9 mouse cellular contexts compared by ENCODE assay signal in the genomic region with DNA sequence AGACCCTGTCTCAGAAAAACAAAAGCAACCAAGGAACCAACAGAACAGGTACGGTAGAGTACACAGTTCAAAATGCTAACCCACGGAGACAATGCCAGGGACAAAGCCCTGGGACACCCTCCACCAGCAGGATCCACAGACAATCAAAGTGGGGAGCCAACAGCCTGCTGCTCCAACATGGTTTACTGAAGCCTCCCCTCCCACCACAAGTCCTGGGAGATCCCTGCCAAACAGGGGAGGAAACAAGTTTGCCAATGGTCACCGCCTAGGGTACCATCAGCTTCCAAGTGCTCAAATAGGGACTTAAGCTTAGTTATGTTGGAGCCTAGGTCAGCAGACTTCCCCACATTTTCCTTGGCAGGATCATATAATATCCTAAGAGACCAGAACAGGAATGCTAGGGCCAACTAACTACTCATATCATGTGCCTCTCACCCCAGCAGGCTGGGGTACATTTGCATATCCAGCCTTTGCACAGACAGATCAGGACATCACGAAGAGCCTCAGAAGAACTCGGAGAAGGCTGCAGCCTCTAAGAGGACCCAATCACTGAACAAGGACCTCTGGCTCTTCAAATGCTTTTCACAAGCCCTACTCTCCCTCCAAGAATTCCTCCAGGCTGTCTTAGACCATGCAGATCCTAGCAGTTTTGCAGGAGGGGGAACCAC. TPM values are rescaled to one million over a fixed set of nuclear protein-coding genes. Genes with fewer than 3 reads are reported as not detected.
A peak's percentile ranks its signal among the peaks of the same experiment; 100 is the strongest.
DNase-seq lines count a peak whose midpoint lies in the region; ATAC-seq and TF ChIP-seq lines count a peak whose summit lies in the region.
"Had no signal": no experiment of that assay in that cellular context is flagged by ENCODE, and none has a peak within 500 bp of the region (broad histone marks: within the 10 kb centered on the region; RNA-seq: fewer than 3 reads in every experiment).

No protein-coding gene starts in this region.

- H3K36me3 ChIP-seq in heart, adult 2 months (ENCODE audit: control insufficient read depth, insufficient read depth, low read length), result peaks cover 4% of the 10 kb centered on the region; the same call in 1 of the 2 replicates
- no peaks in the 10 kb centered on the region for H3K36me3 ChIP-seq in forebrain, embryonic 16.5 days (ENCODE audit: control insufficient read depth, insufficient read depth)
- H3K36me3 ChIP-seq in liver, embryonic 15.5 days (replicated peaks), result peaks cover 14% of the 10 kb centered on the region; the same call in 1 of the 2 replicates

- TF ChIP-seq POLR2A in heart, adult 2 months (IDR thresholded peaks at IDR 0.05; ENCODE audit: insufficient read depth, low read depth, low read length), result no peak

- H3K9me3 ChIP-seq in forebrain, embryonic 16.5 days (ENCODE audit: control insufficient read depth, low read length), result no peaks in the 10 kb centered on the region
- no peaks in the 10 kb centered on the region for H3K9me3 ChIP-seq in liver, embryonic 15.5 days (replicated peaks)

- H3K27ac ChIP-seq in heart, adult 2 months, result peak overlapping the region; percentile 68
- no peak overlapping the region; the same call in 1 of the 2 replicates for H3K27ac ChIP-seq in forebrain, embryonic 16.5 days (ENCODE audit: low read length)
- peak overlapping the region; percentile 96 for H3K27ac ChIP-seq in liver, embryonic 15.5 days (replicated peaks)

- H3K9ac ChIP-seq in heart, adult 2 months (ENCODE audit: low read depth, low read length), result peak overlapping the region; percentile 52; the same call in 1 of the 2 replicates
- H3K9ac ChIP-seq in forebrain, embryonic 16.5 days (replicated peaks; ENCODE audit: low read depth, low read length), result peak overlapping the region; percentile 24; the same call in 1 of the 2 replicates
- H3K9ac ChIP-seq in liver, embryonic 15.5 days, result peak overlapping the region; percentile 40

- peaks cover 52% of the 10 kb centered on the region for H3K4me1 ChIP-seq in heart, adult 2 months (ENCODE audit: control insufficient read depth, insufficient read depth, low read length)
- H3K4me1 ChIP-seq in forebrain, embryonic 16.5 days (replicated peaks; ENCODE audit: control insufficient read depth, insufficient read depth, low read length), result peaks cover 66% of the 10 kb centered on the region
- H3K4me1 ChIP-seq in liver, embryonic 15.5 days (replicated peaks), result peaks cover 93% of the 10 kb centered on the region

- H3K27me3 ChIP-seq in heart, adult 2 months (ENCODE audit: control insufficient read depth, insufficient read depth, low read length), result no peaks in the 10 kb centered on the region
- no peaks in the 10 kb centered on the region for H3K27me3 ChIP-seq in forebrain, embryonic 16.5 days (replicated peaks; ENCODE audit: control insufficient read depth, insufficient read depth, low read length)
- no peaks in the 10 kb centered on the region for H3K27me3 ChIP-seq in liver, embryonic 15.5 days

- intact Hi-C loops in heart, adult 2 months (cut with DNase I), result no loop called here
- intact Hi-C loops in heart, postnatal 14 days (cut with DNase I), result no loop called here

- TF ChIP-seq EP300 in heart, adult 2 months (IDR thresholded peaks at IDR 0.05; ENCODE audit: insufficient read depth, low read depth, low read length), result no peak

- 0 out of 2 replicates have a peak overlapping the region, but pooled peaks have one; percentile 2 for H3K4me2 ChIP-seq in forebrain, embryonic 16.5 days (ENCODE audit: low read length)
- peak overlapping the region; percentile 71 for H3K4me2 ChIP-seq in liver, embryonic 15.5 days

- no peak overlapping the region for H3K4me3 ChIP-seq in heart, adult 2 months
- H3K4me3 ChIP-seq in forebrain, embryonic 16.5 days (replicated peaks; ENCODE audit: low read length), result no peak overlapping the region
- peak overlapping the region; percentile 47 for H3K4me3 ChIP-seq in liver, embryonic 15.5 days (replicated peaks)

- no peak for TF ChIP-seq CTCF in heart, adult 2 months (IDR thresholded peaks at IDR 0.05)

- H3K79me2 ChIP-seq in heart, adult 2 months (replicated peaks; ENCODE audit: control insufficient read depth, insufficient read depth, low read length), result peaks cover 13% of the 10 kb centered on the region

- ATAC-seq in forebrain, embryonic 16.5 days, result no peak
- ATAC-seq in liver, embryonic 15.5 days (ENCODE audit: insufficient read depth), result no peak

- 49% methylated on average over 5 of the region's 5 CpGs for whole genome bisulfite sequencing in heart, adult 2 months
- WGBS in forebrain, embryonic 16.5 days, result 67% methylated on average over 5 of the region's 5 CpGs
- 32% methylated on average over 5 of the region's 5 CpGs for WGBS in liver, embryonic 15.5 days (ENCODE audit: insufficient replicate concordance)

- no peak for DNase-seq in heart, adult 2 months
- no peak for DNase-seq in heart, postnatal 14 days
- DNase-seq in A20 (ENCODE audit: low read depth, low spot score), result peak; percentile 76
- no peak for DNase-seq in ovary, postnatal 10 days (ENCODE audit: low spot score)
- DNase-seq in adrenal gland, adult 2 months, result no peak
- DNase-seq in left cerebral cortex, adult 9 months (ENCODE audit: low spot score in 2 of 2), result no peak
- DNase-seq: cerebellum, adult 2 months had no signal

RNA-seq across cellular contexts. Expression of gene Csk, which starts 13.6 kb away (rescaled TPM):
- total RNA-seq in heart, adult 2 months (2021), result 10 to 100 TPM; 23.3 to 29.7 TPM
- polyA plus RNA-seq in heart, adult 2 months (2012; rRNA removed), result 19.4 and 20.6 TPM in 2 replicates
- 10 to 100 TPM; 26.9 to 34.1 TPM for total RNA-seq in heart, postnatal 14 days (2021)
- polyA plus RNA-seq in forebrain, embryonic 16.5 days (2015; fragmentation: Nextera tagmentation; extraction: Ambion mirVana), result 38.5 and 39.6 TPM in 2 replicates
- polyA plus RNA-seq in liver, embryonic 15.5 days (2015; fragmentation: Nextera tagmentation; extraction: Ambion mirVana), result 15.4 and 15.9 TPM in 2 replicates
- total RNA-seq in adrenal gland, adult 2 months (2021), result 10 to 100 TPM; 61.1 to 95.5 TPM
- polyA plus RNA-seq in adrenal gland, adult 2 months (2012; rRNA removed), result 75.0 and 80.2 TPM in 2 replicates

RNA-seq across cellular contexts. Expression of gene Lman1l, which starts 19.2 kb away (rescaled TPM):
- total RNA-seq in heart, adult 2 months (2021), result not detected
- 0.20 TPM in 1 of 2 replicates, not detected in the other for polyA plus RNA-seq in heart, adult 2 months (2012; rRNA removed)
- total RNA-seq in heart, postnatal 14 days (2021), result not detected
- polyA plus RNA-seq in forebrain, embryonic 16.5 days (2015; fragmentation: Nextera tagmentation; extraction: Ambion mirVana), result not detected in 2 replicates
- polyA plus RNA-seq in liver, embryonic 15.5 days (2015; fragmentation: Nextera tagmentation; extraction: Ambion mirVana), result not detected in 2 replicates
- total RNA-seq in adrenal gland, adult 2 months (2021), result not detected
- not detected in 2 replicates for polyA plus RNA-seq in adrenal gland, adult 2 months (2012; rRNA removed)
- polyA plus RNA-seq: cerebellum, adult 2 months had no signal

RNA-seq across cellular contexts. Expression of gene Cplx3, which starts 33.7 kb away (rescaled TPM):
- total RNA-seq in heart, adult 2 months (2021), result not detected
- polyA plus RNA-seq in heart, adult 2 months (2012; rRNA removed), result not detected in 2 replicates
- not detected for total RNA-seq in heart, postnatal 14 days (2021)
- polyA plus RNA-seq in forebrain, embryonic 16.5 days (2015; fragmentation: Nextera tagmentation; extraction: Ambion mirVana), result 0.09 TPM in 1 of 2 replicates, not detected in the other
- not detected in 2 replicates for polyA plus RNA-seq in liver, embryonic 15.5 days (2015; fragmentation: Nextera tagmentation; extraction: Ambion mirVana)
- not detected for total RNA-seq in adrenal gland, adult 2 months (2021)
- polyA plus RNA-seq in adrenal gland, adult 2 months (2012; rRNA removed), result not detected in 2 replicates

RNA-seq across cellular contexts. Expression of gene Cyp1a2, which starts 43.7 kb away (rescaled TPM):
- total RNA-seq in heart, adult 2 months (2021), result not detected
- polyA plus RNA-seq in heart, adult 2 months (2012; rRNA removed), result 1.00 TPM in 1 of 2 replicates, not detected in the other
- total RNA-seq in heart, postnatal 14 days (2021), result not detected
- not detected in 2 replicates for polyA plus RNA-seq in forebrain, embryonic 16.5 days (2015; fragmentation: Nextera tagmentation; extraction: Ambion mirVana)
- 0.14 and 0.15 TPM in 2 replicates for polyA plus RNA-seq in liver, embryonic 15.5 days (2015; fragmentation: Nextera tagmentation; extraction: Ambion mirVana)
- total RNA-seq in adrenal gland, adult 2 months (2021), result 1 to 10 TPM in 1 of 2 experiments, not detected in 1; 1.6 TPM
- 0.24 TPM in 1 of 2 replicates, not detected in the other for polyA plus RNA-seq in adrenal gland, adult 2 months (2012; rRNA removed)
- polyA plus RNA-seq: cerebellum, adult 2 months had no signal

RNA-seq across cellular contexts. Expression of gene Cyp1a1, which starts 47.9 kb away (rescaled TPM):
- under 1 TPM; 0.09 to 0.13 TPM for total RNA-seq in heart, adult 2 months (2021)
- 0.20 and 0.78 TPM in 2 replicates for polyA plus RNA-seq in heart, adult 2 months (2012; rRNA removed)
- total RNA-seq in heart, postnatal 14 days (2021), result not detected
- polyA plus RNA-seq in forebrain, embryonic 16.5 days (2015; fragmentation: Nextera tagmentation; extraction: Ambion mirVana), result 0.12 and 0.18 TPM in 2 replicates
- 0.13 and 0.16 TPM in 2 replicates for polyA plus RNA-seq in liver, embryonic 15.5 days (2015; fragmentation: Nextera tagmentation; extraction: Ambion mirVana)
- total RNA-seq in adrenal gland, adult 2 months (2021), result under 1 TPM; 0.28 to 0.61 TPM
- 0.07 and 0.18 TPM in 2 replicates for polyA plus RNA-seq in adrenal gland, adult 2 months (2012; rRNA removed)
